Mouse (Mus musculus): ENCODE data around the gene Foxp1.

The Foxp1 gene

GRCm38 (mm10) chr6:98973433-98973832 is 549.1 kb downstream of the Foxp1 start:
- no peak for DNase-seq

GRCm38 (mm10) chr6:98972404-98972803 is 550.1 kb downstream of the Foxp1 start:
- DNase-seq = no peak

- no peak for DNase-seq
Measured at GRCm38 (mm10) chr6:98959333-98959732, 563.2 kb downstream of the Foxp1 start.

GRCm38 (mm10) chr6:98956522-98957169 is 565.9 kb downstream of the Foxp1 start:
- no peak for DNase-seq

- DNase-seq = no peak
Measured at GRCm38 (mm10) chr6:98955706-98956105, 566.8 kb downstream of the Foxp1 start.

GRCm38 (mm10) chr6:98954439-98954838 is 568.1 kb downstream of the Foxp1 start:
- no peak for DNase-seq

GRCm38 (mm10) chr6:98949703-98950191 is 572.8 kb downstream of the Foxp1 start:
- no peak for DNase-seq

- DNase-seq = no peak
Measured at GRCm38 (mm10) chr6:98949286-98949685, 573.2 kb downstream of the Foxp1 start.

GRCm38 (mm10) chr6:98948153-98949141 is 574.1 kb downstream of the Foxp1 start:
- DNase-seq = no peak

GRCm38 (mm10) chr6:98947486-98948152 is 574.9 kb downstream of the Foxp1 start:
- no peak for DNase-seq

- no peak for DNase-seq
Measured at GRCm38 (mm10) chr6:98946731-98947130, 575.8 kb downstream of the Foxp1 start.

GRCm38 (mm10) chr6:98945496-98946412 is 576.8 kb downstream of the Foxp1 start:
- DNase-seq = no peak

- no peak for DNase-seq
Measured at GRCm38 (mm10) chr6:98938348-98938747, 584.2 kb downstream of the Foxp1 start.

- DNase-seq = no peak
Measured at GRCm38 (mm10) chr6:98937513-98937912, 585.0 kb downstream of the Foxp1 start.

GRCm38 (mm10) chr6:98936377-98936776 is 586.1 kb downstream of the Foxp1 start:
- DNase-seq = no peak

GRCm38 (mm10) chr6:98935169-98935568 is 587.4 kb downstream of the Foxp1 start:
- DNase-seq = no peak

GRCm38 (mm10) chr6:98934381-98934780 is 588.1 kb downstream of the Foxp1 start:
- DNase-seq = no peak

- DNase-seq = no peak
Measured at GRCm38 (mm10) chr6:98933135-98933724, 589.3 kb downstream of the Foxp1 start.

GRCm38 (mm10) chr6:98931881-98932540 is 590.5 kb downstream of the Foxp1 start:
- DNase-seq = no peak

- no peak for DNase-seq
Measured at GRCm38 (mm10) chr6:98930652-98931300, 591.7 kb downstream of the Foxp1 start.

- DNase-seq = no peak
Measured at GRCm38 (mm10) chr6:98928365-98928764, 594.2 kb downstream of the Foxp1 start.

All from right cerebral cortex, postnatal 14 days (tissue).